Mouse (Mus musculus) small intestine, adult 2 months (tissue): ENCODE data around the gene Gast. TPM values are rescaled to one million over a fixed set of nuclear protein-coding genes. Genes with fewer than 3 reads are reported as not detected.

Experiments
- H3K27ac ChIP-seq: fragments of 200-500 bp; 2 replicates; pipeline ENCODE4 v1.5.1; 2012; ENCODE audit warnings: low read depth, low read length, control low read depth, inconsistent platforms; ENCODE audit not compliant: insufficient read depth
- H3K27me3 ChIP-seq: fragments of 200-500 bp; 2 replicates; pipeline ENCODE4 v1.6.1; 2012; ENCODE audit warnings: mild to moderate bottlenecking, moderate library complexity, low read length, inconsistent platforms; ENCODE audit not compliant: control insufficient read depth, insufficient read depth
- H3K36me3 ChIP-seq: fragments of 200-500 bp; 2 replicates; pipeline ENCODE4 v1.6.1; 2012; ENCODE audit warnings: mild to moderate bottlenecking, low read length, control low read depth, inconsistent platforms; ENCODE audit not compliant: control insufficient read depth, insufficient read depth
- H3K4me1 ChIP-seq: fragments of 200-500 bp; 2 replicates; pipeline ENCODE4 v1.6.1; 2012; ENCODE audit warnings: low read length, inconsistent platforms, mixed read lengths; ENCODE audit not compliant: control insufficient read depth, insufficient read depth, insufficient read length
- H3K4me3 ChIP-seq: fragments of 200-500 bp; 2 replicates; pipeline ENCODE4 v1.5.1; 2012; ENCODE audit warnings: low read depth, mild to moderate bottlenecking, control low read depth, inconsistent platforms, low read length, moderate library complexity
- CTCF ChIP-seq: fragments of 200-500 bp; IDR thresholded peaks from 2 replicates; pipeline ENCODE4 v1.5.1; 2012; ENCODE audit warnings: low read depth, mild to moderate bottlenecking, control low read depth, inconsistent platforms, low read length, moderate library complexity, mixed read lengths; ENCODE audit not compliant: insufficient replicate concordance, insufficient read length; ENCODE audit errors: extremely low read depth
- POLR2A ChIP-seq: fragments of 200-500 bp; IDR thresholded peaks from 2 replicates; pipeline ENCODE4 v1.6.1; 2012; ENCODE audit warnings: low read depth, mild to moderate bottlenecking, control low read depth, inconsistent platforms, low read length, moderate library complexity
- WGBS: fragments of 180-500 bp; shearing (Covaris S2); methylation state at CpG from one replicate; pipeline ENCODE4 v1.1.7; 2018; 5-methylcytosine and 5-hydroxymethylcytosine counted together
- polyA plus RNA-seq: library from polyadenylated mRNA; depleted of rRNA; stranded (reverse); fragments of >200 nt; gene quantifications from 2 replicates; pipeline ENCODE4 v1.2.3, GENCODE M21; 2012; rRNA removed

Gast gene
- polyA plus RNA-seq, 1 experiment = 0.38 TPM

- Histone ChIP-seq H3K27me3 (no peaks in the 10 kb centered on the region), H3K27ac (no peak overlapping the region), H3K36me3 (peaks cover 84% of the 10 kb centered on the region), H3K4me1 (no peaks in the 10 kb centered on the region; the same call in 1 of the 2 replicates), H3K4me3 (no peak overlapping the region)
- WGBS = 76% methylated on average over 4 of the region's 4 CpGs
- no peak for TF ChIP-seq POLR2A
- no peak for TF ChIP-seq CTCF
These were observed 45.1 kb downstream of the Gast start for GRCm38 (mm10) chr11:100379311-100379710.

DNA sequence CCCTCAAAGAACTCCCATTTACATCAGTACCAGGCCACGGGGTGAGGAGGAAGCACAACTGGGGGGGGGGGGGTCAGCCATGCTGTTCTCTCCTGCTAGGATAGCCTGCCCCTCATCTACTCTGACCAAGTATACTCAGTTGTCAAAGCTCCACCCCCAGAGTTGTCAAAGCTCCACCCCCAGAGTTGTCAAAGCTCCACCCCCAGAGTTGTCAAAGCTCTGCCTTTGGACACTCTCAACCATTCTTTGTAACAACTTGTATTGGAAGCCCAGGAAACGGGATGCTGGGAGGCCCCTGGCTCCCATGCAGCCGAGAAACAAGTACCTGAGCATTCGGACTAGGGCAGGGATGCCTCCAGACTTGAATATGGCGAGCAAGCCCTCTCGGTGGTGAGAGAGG is 48.5 kb downstream of the Gast start:
- no peaks in the 10 kb centered on the region for H3K27me3 ChIP-seq
- H3K4me3 ChIP-seq = no peak overlapping the region
- H3K36me3 ChIP-seq = peaks cover 79% of the 10 kb centered on the region
- TF ChIP-seq CTCF (no peak), POLR2A (no peak)
- WGBS = 90% methylated on average over 6 of the region's 6 CpGs
- H3K27ac ChIP-seq = no peak overlapping the region
- peaks cover 14% of the 10 kb centered on the region for H3K4me1 ChIP-seq

GRCm38 (mm10) chr11:100385016-100385415 is 50.8 kb downstream of the Gast start:
- no peak overlapping the region for H3K27ac ChIP-seq
- TF ChIP-seq POLR2A (no peak), CTCF (no peak)
- peaks cover 30% of the 10 kb centered on the region for H3K4me1 ChIP-seq
- WGBS = 96% methylated on average over 3 of the region's 3 CpGs
- H3K27me3 ChIP-seq = no peaks in the 10 kb centered on the region
- H3K4me3 ChIP-seq = no peak overlapping the region
- peaks cover 59% of the 10 kb centered on the region for H3K36me3 ChIP-seq

DNA sequence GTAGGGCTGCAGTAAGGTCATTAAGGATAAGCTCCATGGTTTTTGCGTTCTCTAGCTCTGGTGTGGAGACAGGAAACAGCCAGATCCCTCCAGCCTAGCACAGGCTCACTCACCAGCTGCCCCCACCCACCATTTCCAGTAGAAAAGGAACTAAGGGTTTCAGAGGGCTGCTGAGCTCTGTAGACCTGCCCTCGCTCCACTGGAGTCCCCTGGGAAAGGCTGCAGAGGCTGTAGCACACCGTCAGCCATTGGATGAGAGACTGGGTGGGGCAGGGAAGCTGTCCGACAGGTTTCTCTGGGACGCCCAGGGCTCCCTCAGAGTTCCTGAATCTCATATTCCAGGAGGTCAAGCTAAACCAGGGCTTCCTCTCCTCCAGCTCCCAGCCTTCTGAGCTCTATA is 52.4 kb downstream of the Gast start:
- Histone ChIP-seq H3K27me3 (no peaks in the 10 kb centered on the region), H3K27ac (peak overlapping the region; percentile 74), H3K36me3 (peaks cover 49% of the 10 kb centered on the region), H3K4me3 (no peak overlapping the region), H3K4me1 (peaks cover 44% of the 10 kb centered on the region)
- 26% methylated on average over 5 of the region's 5 CpGs for WGBS
- no peak for TF ChIP-seq CTCF
- no peak for TF ChIP-seq POLR2A

Other genes with a start within 250 kb of the Gast start
- gene Krt32, start 246.2 kb upstream of the Gast start, polyA plus RNA-seq = not detected in 2 replicates
- not detected in 2 replicates for gene Krt35, start 238.2 kb upstream of the Gast start, polyA plus RNA-seq
- not detected in 2 replicates for gene Krt36, start 228.8 kb upstream of the Gast start, polyA plus RNA-seq
- 1.0 TPM in 1 of 2 replicates, not detected in the other for gene Krt13, start 212.8 kb upstream of the Gast start, polyA plus RNA-seq
- 0.32 and 1.1 TPM in 2 replicates for gene Krt15, start 198.5 kb upstream of the Gast start, polyA plus RNA-seq
- gene Krt19, start 185.7 kb upstream of the Gast start, polyA plus RNA-seq = 1,218 and 2,324 TPM in 2 replicates
- gene Krt9, start 141.2 kb upstream of the Gast start, polyA plus RNA-seq = not detected in 2 replicates
- gene Krt14, start 126.9 kb upstream of the Gast start, polyA plus RNA-seq = 0.27 TPM in 1 of 2 replicates, not detected in the other
- 0.08 TPM in 1 of 2 replicates, not detected in the other for gene Krt16, start 85.5 kb upstream of the Gast start, polyA plus RNA-seq
- gene Krt17, start 73.4 kb upstream of the Gast start, polyA plus RNA-seq = 0.11 and 0.72 TPM in 2 replicates
- 0.09 TPM in 1 of 2 replicates, not detected in the other for gene Krt42, start 64.5 kb upstream of the Gast start, polyA plus RNA-seq
- 49.3 and 102 TPM in 2 replicates for gene Eif1, start 14.5 kb upstream of the Gast start, polyA plus RNA-seq
- gene Hap1, start 21.7 kb downstream of the Gast start, polyA plus RNA-seq = 2.7 and 4.6 TPM in 2 replicates
- 253 and 689 TPM in 2 replicates for gene Jup, start 63.4 kb downstream of the Gast start, polyA plus RNA-seq
- gene P3h4, start 80.4 kb downstream of the Gast start, polyA plus RNA-seq = 11.4 and 12.8 TPM in 2 replicates
- gene Fkbp10, start 81.3 kb downstream of the Gast start, polyA plus RNA-seq = 7.2 and 10.0 TPM in 2 replicates
- 7.9 and 8.4 TPM in 2 replicates for gene Nt5c3b, start 107.4 kb downstream of the Gast start, polyA plus RNA-seq
- gene Klhl10, start 107.5 kb downstream of the Gast start, polyA plus RNA-seq = 0.04 TPM in 1 of 2 replicates, not detected in the other
- 1.7 TPM in 2 replicates for gene Klhl11, start 138.3 kb downstream of the Gast start, polyA plus RNA-seq
- gene Acly, start 193.6 kb downstream of the Gast start, polyA plus RNA-seq = 14.0 and 21.7 TPM in 2 replicates
- 0.01 and 0.09 TPM in 2 replicates for gene Ttc25, start 211.2 kb downstream of the Gast start, polyA plus RNA-seq
- gene Cnp, start 240.5 kb downstream of the Gast start, polyA plus RNA-seq = 12.1 and 19.4 TPM in 2 replicates